Mouse (Mus musculus) cerebellum, adult 2 months (tissue): ENCODE data around the gene Peli2. TPM values are rescaled to one million over a fixed set of nuclear protein-coding genes. Genes with fewer than 3 reads are reported as not detected.
A peak's percentile ranks its signal among the peaks of the same experiment; 100 is the strongest.

Experiments
- DNase-seq, 2 experiments: peaks; one replicate each; pipeline ENCODE4 v3.0.0; 2021
- H3K27ac ChIP-seq: fragments of 200-500 bp; 2 replicates; pipeline ENCODE4 v1.5.1; 2012; ENCODE audit warnings: low read length, control low read depth, inconsistent platforms; ENCODE audit not compliant: insufficient read depth
- H3K27me3 ChIP-seq: fragments of 200-500 bp; 2 replicates; pipeline ENCODE4 v1.6.1; 2012; ENCODE audit warnings: inconsistent platforms, mild to moderate bottlenecking, low read length, moderate library complexity; ENCODE audit not compliant: control insufficient read depth, insufficient read depth
- H3K4me1 ChIP-seq: fragments of 200-500 bp; 2 replicates; pipeline ENCODE4 v1.6.1; 2011; ENCODE audit warnings: low read length; ENCODE audit not compliant: control insufficient read depth, insufficient read depth
- H3K4me3 ChIP-seq: fragments of 200-500 bp; replicated peaks from 2 replicates; pipeline ENCODE3; 2011; ENCODE audit warnings: mild to moderate bottlenecking, low read depth, low read length, control low read depth; ENCODE audit not compliant: insufficient read depth
- CTCF ChIP-seq: fragments of 200-500 bp; IDR thresholded peaks from 2 replicates; pipeline ENCODE4 v1.5.1; 2011; ENCODE audit warnings: low read depth, mild to moderate bottlenecking, control low read depth, low read length, moderate library complexity, borderline replicate concordance; ENCODE audit not compliant: insufficient read depth
- POLR2A ChIP-seq: fragments of 200-500 bp; IDR thresholded peaks from 2 replicates; pipeline ENCODE4 v1.6.1; 2011; ENCODE audit warnings: low read length, control low read depth, borderline replicate concordance; ENCODE audit not compliant: insufficient read depth
- WGBS: fragments of 180-500 bp; shearing (Covaris S2); methylation state at CpG from one replicate; pipeline ENCODE4 v1.1.7; 2018; 5-methylcytosine and 5-hydroxymethylcytosine counted together
- polyA plus RNA-seq: library from polyadenylated mRNA; depleted of rRNA; stranded (reverse); fragments of >200 nt; gene quantifications from 2 replicates; pipeline ENCODE4 v1.2.3, GENCODE M21; 2012

Gene Peli2
- polyA plus RNA-seq, 1 experiment: 28.5 TPM

DNA sequence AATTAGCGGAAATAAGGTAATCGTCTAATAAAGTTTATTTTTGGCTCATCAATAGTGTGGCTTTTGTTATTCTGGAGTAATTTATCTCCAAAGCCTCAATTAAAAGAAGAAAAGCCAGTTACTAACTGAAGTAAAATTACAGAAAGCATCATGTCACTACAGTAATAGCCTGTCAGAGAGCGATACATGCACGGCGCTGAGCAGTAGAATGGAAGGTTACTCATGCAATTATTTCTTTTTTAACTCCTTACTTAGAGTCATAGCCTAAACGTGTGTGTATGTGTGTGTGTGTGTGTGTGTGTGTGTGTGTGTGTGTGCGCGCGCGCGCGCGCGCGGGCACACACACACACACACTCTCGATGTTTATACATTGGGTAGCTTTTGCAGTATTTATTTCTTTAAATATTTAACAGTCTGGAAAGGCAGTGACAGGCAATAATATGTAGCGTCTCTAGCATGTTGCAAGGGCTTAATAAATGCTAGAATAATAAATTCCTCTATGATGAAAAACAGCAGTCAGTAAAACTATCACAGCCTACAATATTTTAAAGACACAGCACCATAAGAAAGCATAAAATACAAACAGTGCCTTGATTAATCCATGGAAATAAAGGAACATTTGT is 864 bp upstream of the Peli2 start:
- Histone ChIP-seq H3K27ac (no peak overlapping the region), H3K4me3 (peak overlapping the region; percentile 99), H3K4me1 (peaks cover 15% of the 10 kb centered on the region; the same call in 1 of the 2 replicates), H3K27me3 (no peaks in the 10 kb centered on the region)
- DNase-seq: no peak
- no peak for TF ChIP-seq POLR2A
- TF ChIP-seq CTCF: no peak
- WGBS: 5% methylated on average over 17 of the region's 17 CpGs

DNA sequence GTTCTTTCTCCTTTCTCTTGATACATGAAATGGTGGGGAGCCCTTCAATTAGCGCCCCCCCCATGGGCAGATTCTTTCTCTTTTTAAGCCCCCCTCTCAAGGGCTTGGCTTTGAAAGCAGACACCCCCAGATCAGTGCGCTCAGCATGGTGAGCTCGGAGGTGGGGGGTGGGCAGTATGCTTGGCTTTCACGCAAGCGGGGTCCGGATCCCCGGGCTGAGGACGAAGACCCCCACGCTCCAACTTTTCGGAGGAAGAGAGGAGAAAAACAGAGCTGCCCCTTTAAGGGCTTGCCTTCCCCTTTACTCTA is 226 bp upstream of the Peli2 start:
- no peak for DNase-seq
- peaks cover 18% of the 10 kb centered on the region for H3K4me1 ChIP-seq
- H3K27ac ChIP-seq: peak overlapping the region; percentile 76
- H3K4me3 ChIP-seq: peak overlapping the region; percentile 99
- H3K27me3 ChIP-seq: no peaks in the 10 kb centered on the region
- no peak for TF ChIP-seq CTCF
- TF ChIP-seq POLR2A: no peak
- WGBS: under 1% methylated on average over 10 of the region's 10 CpGs

DNA sequence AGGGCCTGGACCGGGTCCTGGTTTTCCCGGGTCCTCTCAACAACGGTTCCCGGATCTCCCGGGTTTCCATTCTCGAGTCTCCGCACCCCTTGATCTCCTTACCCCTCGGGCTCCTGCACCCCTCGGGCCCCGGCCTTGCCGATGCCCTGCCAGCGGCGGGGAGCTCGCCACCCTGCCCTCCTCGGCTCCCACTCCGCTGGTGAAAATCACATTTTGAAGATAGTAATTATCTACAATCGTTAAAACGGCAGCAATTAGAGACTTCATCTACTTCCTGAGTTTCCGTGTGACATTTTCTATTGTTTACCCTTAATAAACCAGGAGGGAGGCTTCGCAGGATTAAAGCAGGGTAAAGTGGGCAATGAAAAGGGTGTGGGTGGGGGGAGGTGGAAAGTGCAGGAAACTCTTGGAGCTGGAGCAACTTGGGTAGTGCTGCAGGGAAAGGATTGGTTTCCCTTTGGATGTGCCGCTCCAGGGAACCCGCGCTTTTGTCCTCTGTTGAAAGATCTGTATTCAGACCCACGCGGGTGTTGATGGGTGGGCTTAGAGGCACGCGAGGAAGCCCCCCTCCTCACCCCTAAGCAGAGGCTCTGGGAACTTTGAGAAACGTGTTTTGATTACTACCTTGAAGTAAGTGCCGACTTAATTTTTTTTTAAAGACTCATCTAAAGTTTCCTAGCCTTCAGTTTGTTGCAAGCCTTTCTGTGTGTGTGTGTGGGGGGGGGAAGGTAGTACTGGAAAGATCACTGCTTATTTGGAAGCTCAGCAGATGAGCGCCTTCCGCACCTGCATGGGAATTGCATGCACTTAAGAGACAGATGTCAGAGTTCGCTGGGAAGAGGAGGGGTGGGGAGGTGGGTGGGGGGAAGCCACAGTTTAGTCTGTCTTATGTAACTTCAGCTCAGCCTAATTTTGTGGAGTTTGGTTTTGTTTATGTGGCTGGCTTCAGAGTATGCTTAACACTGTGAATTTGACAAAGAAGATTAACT is 1.2 kb downstream of the Peli2 start:
- no peak for DNase-seq
- WGBS: under 1% methylated on average over 32 of the region's 32 CpGs
- Histone ChIP-seq H3K4me3 (peak overlapping the region; percentile 99), H3K27ac (peak overlapping the region; percentile 95), H3K4me1 (peaks cover 20% of the 10 kb centered on the region), H3K27me3 (no peaks in the 10 kb centered on the region)
- no peak for TF ChIP-seq CTCF
- no peak for TF ChIP-seq POLR2A

DNA sequence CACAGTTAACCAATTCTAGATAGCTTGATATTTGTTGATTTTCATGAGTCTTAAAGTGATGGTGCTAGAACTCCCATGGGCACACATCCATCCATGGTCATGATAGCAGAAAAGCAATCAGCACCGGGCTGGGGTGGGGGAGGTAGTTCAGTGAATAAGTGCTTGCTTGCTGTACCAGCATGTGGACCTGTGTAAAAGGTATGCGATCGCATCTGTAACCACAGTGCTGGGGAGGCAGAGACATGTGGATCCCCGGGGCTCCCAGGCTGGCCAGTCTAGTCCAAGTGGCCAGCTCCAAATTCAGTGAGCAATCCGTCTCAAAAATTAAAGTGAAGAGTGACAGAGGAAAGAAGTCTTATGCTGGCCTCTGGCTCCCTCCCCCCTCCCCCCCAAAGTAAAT is 3.4 kb downstream of the Peli2 start:
- Histone ChIP-seq H3K27ac (no peak overlapping the region), H3K4me1 (peaks cover 35% of the 10 kb centered on the region), H3K27me3 (no peaks in the 10 kb centered on the region), H3K4me3 (no peak overlapping the region)
- WGBS: 36% methylated on average over 5 of the region's 5 CpGs
- peak in 1 of 2 experiments; percentile 13 for DNase-seq
- TF ChIP-seq POLR2A (no peak), CTCF (no peak)

DNA sequence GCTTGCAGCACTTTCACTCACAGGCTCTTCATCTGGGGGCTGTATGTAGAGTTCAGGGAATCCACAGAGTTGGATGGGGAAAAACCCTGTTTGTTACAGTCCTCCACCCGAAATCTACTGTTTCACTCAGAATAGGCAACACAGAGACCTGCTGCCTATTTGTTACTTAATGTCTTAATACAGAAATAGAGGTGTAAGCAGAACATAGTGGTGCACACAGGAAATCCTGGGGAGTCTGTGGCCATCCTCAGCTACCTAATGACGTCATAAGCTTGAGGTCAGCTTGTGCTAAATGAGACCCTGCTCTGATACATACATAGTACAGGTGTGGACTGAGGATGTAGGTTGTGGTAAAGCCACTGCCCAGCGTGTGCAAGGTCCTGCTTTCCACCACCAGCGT is 4.2 kb downstream of the Peli2 start:
- DNase-seq: no peak
- H3K27me3 ChIP-seq: no peaks in the 10 kb centered on the region
- no peak overlapping the region for H3K27ac ChIP-seq
- WGBS: 40% methylated on average over 4 of the region's 4 CpGs
- H3K4me3 ChIP-seq: no peak overlapping the region
- no peak for TF ChIP-seq CTCF
- no peak for TF ChIP-seq POLR2A
- H3K4me1 ChIP-seq: peaks cover 31% of the 10 kb centered on the region

DNA sequence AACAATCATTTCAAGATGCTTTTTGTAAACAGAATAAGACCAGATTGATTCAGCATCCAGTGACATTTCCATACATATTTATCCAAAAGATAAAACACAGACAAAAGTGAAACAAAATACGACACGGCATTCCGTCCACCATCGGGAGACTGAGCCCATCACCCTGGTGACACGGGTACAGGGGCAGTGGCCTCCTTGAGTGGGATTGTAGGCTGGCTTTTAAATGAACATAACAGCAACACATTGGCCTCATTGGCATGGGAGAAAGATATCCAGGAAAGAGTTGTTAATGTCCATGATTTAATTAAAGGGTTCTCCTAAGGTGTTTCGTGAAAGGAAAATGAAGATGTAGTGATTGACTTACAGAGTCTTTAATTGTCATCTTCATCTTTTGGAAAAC is 5.3 kb downstream of the Peli2 start:
- Histone ChIP-seq H3K27ac (no peak overlapping the region), H3K4me3 (no peak overlapping the region), H3K27me3 (no peaks in the 10 kb centered on the region), H3K4me1 (peaks cover 32% of the 10 kb centered on the region)
- no peak for TF ChIP-seq POLR2A
- TF ChIP-seq CTCF: no peak
- 76% methylated on average over 6 of the region's 6 CpGs for WGBS
- DNase-seq: no peak

DNA sequence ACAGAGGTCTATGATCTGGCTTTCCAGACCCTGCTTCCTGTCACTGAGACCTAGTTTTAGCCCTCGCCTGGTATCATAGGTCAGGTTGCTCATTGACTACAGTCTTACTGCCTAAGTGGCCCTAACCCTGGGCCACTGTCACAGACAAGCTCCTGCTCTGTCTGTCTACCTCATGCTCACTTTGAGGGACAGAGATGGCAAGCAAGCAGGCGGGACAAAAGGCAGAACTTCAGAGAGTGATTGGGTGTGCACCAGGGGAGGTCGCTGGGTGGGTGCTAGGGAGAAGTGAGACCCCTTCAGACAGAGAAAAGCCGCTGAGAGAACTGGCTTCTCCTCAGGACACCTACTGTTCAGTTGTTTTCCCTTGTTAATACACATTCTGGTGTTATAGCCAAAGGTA is 6.3 kb downstream of the Peli2 start:
- Histone ChIP-seq H3K4me3 (no peak overlapping the region), H3K27me3 (no peaks in the 10 kb centered on the region), H3K4me1 (peaks cover 39% of the 10 kb centered on the region), H3K27ac (no peak overlapping the region)
- peak in 1 of 2 experiments; percentile 2 for DNase-seq
- no peak for TF ChIP-seq CTCF
- no peak for TF ChIP-seq POLR2A
- WGBS: 71% methylated on average over 4 of the region's 4 CpGs
